In the genomic region with DNA sequence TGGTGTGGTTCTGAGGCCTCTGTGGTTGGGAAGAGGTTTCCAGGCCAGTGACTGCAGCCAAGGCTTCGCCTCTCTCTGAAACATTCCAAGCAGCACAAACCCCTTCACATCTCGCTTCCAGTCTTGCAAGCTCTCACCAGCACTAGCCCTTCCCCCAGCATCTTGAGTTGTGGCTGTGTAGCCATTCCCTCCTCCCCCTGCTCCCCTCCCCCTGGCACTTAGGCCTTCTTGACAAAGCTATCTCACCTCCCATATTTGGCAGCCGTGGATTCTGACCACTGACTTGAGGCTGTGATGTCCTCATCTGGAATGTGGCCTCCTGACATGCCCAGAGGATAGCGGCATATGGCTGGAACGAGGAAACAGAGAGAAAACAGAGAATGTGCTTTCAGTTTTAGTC, we compare ENCODE assay signal across 11 mouse cellular contexts. TPM values are rescaled to one million over a fixed set of nuclear protein-coding genes. Genes with fewer than 3 reads are reported as not detected.
A peak's percentile ranks its signal among the peaks of the same experiment; 100 is the strongest.
DNase-seq lines count a peak whose midpoint lies in the region; ATAC-seq lines count a peak whose summit lies in the region.
"Had no signal": no experiment of that assay in that cellular context is flagged by ENCODE, and none has a peak within 500 bp of the region (broad histone marks: within the 10 kb centered on the region; RNA-seq: fewer than 3 reads in every experiment).

No protein-coding gene starts in this region.

- 65% methylated on average over 5 of the region's 5 CpGs for WGBS in hindbrain, embryonic 13.5 days
- WGBS in midbrain, embryonic 10.5 days, result 72% methylated on average over 5 of the region's 5 CpGs

- no peaks in the 10 kb centered on the region for H3K4me1 ChIP-seq in hindbrain, embryonic 13.5 days (replicated peaks)
- no peaks in the 10 kb centered on the region for H3K4me1 ChIP-seq in midbrain, embryonic 10.5 days
- H3K4me1 ChIP-seq: limb, embryonic 13.5 days had no signal

- no peak overlapping the region for H3K9ac ChIP-seq in hindbrain, embryonic 13.5 days
- H3K9ac ChIP-seq: limb, embryonic 13.5 days had no signal

- H3K36me3 ChIP-seq in hindbrain, embryonic 13.5 days, result no peaks in the 10 kb centered on the region
- no peaks in the 10 kb centered on the region for H3K36me3 ChIP-seq in midbrain, embryonic 10.5 days

- DNase-seq in gastrocnemius, adult 18-20 months (ENCODE audit: low spot score), result peak; percentile 33
- no peak for DNase-seq in gastrocnemius, postnatal 10 days
- DNase-seq in gastrocnemius, postnatal 25 days, result peak; percentile 33
- DNase-seq in kidney, adult 8-10 months, result peak; percentile 16 to 17
- peak; percentile 88 for DNase-seq in lung, postnatal 36 days
- DNase-seq in left cerebral cortex, adult 11 months (ENCODE audit: low spot score), result no peak
- no peak for DNase-seq in midbrain, embryonic 10.5 days (ENCODE audit: low spot score)
- DNase-seq: B cell, adult 2 months had no signal

- no peak for ATAC-seq in hindbrain, embryonic 13.5 days (ENCODE audit: low FRiP score)
- ATAC-seq: forebrain, embryonic 14.5 days had no signal

- no peaks in the 10 kb centered on the region for H3K9me3 ChIP-seq in hindbrain, embryonic 13.5 days
- no peaks in the 10 kb centered on the region for H3K9me3 ChIP-seq in midbrain, embryonic 10.5 days (replicated peaks)
- H3K9me3 ChIP-seq: limb, embryonic 13.5 days had no signal

- no peaks in the 10 kb centered on the region for H3K27me3 ChIP-seq in hindbrain, embryonic 13.5 days
- H3K27me3 ChIP-seq in midbrain, embryonic 10.5 days (ENCODE audit: low read depth, poor library complexity, severe bottlenecking), result no peaks in the 10 kb centered on the region
- H3K27me3 ChIP-seq: limb, embryonic 13.5 days had no signal

- H3K4me3 ChIP-seq in hindbrain, embryonic 13.5 days, result no peak overlapping the region
- no peak overlapping the region for H3K4me3 ChIP-seq in midbrain, embryonic 10.5 days
- H3K4me3 ChIP-seq: limb, embryonic 13.5 days had no signal

- no peak overlapping the region for H3K27ac ChIP-seq in hindbrain, embryonic 13.5 days
- H3K27ac ChIP-seq in midbrain, embryonic 10.5 days (replicated peaks), result no peak overlapping the region
- H3K27ac ChIP-seq: limb, embryonic 13.5 days had no signal

- H3K4me2 ChIP-seq in hindbrain, embryonic 13.5 days, result no peak overlapping the region
- H3K4me2 ChIP-seq: limb, embryonic 13.5 days had no signal

RNA-seq across cellular contexts. Expression of a gene that starts 37.5 kb away (rescaled TPM):
- total RNA-seq in gastrocnemius, adult 18-20 months (2021), result 10 to 100 TPM; 11.1 to 15.4 TPM
- 1 to 10 TPM; 3.3 to 3.8 TPM for total RNA-seq in gastrocnemius, postnatal 10 days (2021)
- 1 to 10 TPM; 2.5 to 7.0 TPM for total RNA-seq in gastrocnemius, postnatal 25 days (2021)
- 20.9 and 21.0 TPM in 2 replicates for polyA plus RNA-seq in hindbrain, embryonic 13.5 days (2015; fragmentation: Nextera tagmentation; extraction: Ambion mirVana)
- polyA plus RNA-seq in midbrain, embryonic 10.5 days (2016; fragmentation: Nextera tagmentation; extraction: Ambion mirVana), result 26.0 and 29.6 TPM in 2 replicates

Comparison
In these comparisons a context has a peak if more than half of its experiments do, and no peak if none do; other contexts are left out.
1. DNase-seq: peak in gastrocnemius, adult 18-20 months (single experiment), gastrocnemius, postnatal 25 days (single experiment), kidney, adult 8-10 months (2 of 2) and lung, postnatal 36 days (single experiment); none in gastrocnemius, postnatal 10 days (single experiment), left cerebral cortex, adult 11 months (single experiment) and midbrain, embryonic 10.5 days (single experiment).